Mouse (Mus musculus): ENCODE measurements around the gene Pank4. TPM values are rescaled to one million over a fixed set of nuclear protein-coding genes. Genes with fewer than 3 reads are reported as not detected.
A peak's percentile ranks its signal among the peaks of the same experiment; 100 is the strongest.

Pank4 gene
- polyA plus RNA-seq, 1 experiment, result 21.0 TPM

- TF ChIP-seq SRF (IDR thresholded peaks at IDR 0.05; ENCODE audit: control insufficient read depth, insufficient read length, low read depth) (no peak), REST (IDR thresholded peaks at IDR 0.05; ENCODE audit: insufficient read depth, insufficient read length) (no peak), E2F4 (IDR thresholded peaks at IDR 0.05; ENCODE audit: insufficient read depth) (no peak), TCF3 (IDR thresholded peaks at IDR 0.05; ENCODE audit: insufficient read length, low read depth) (no peak), MYOD1 (IDR thresholded peaks at IDR 0.05; ENCODE audit: control insufficient read depth in 1 of 3, insufficient read length in 2 of 3, low read depth in 2 of 3) (no peak), MAX (IDR thresholded peaks at IDR 0.05; ENCODE audit: low read depth) (no peak), CEBPB (IDR thresholded peaks at IDR 0.05; ENCODE audit: insufficient read depth, poor library complexity, severe bottlenecking) (no peak), POLR2A (IDR thresholded peaks at IDR 0.05; ENCODE audit: insufficient read length, low read depth) (no peak), POLR2AphosphoS2 (IDR thresholded peaks at IDR 0.05; ENCODE audit: insufficient read length, low read depth) (no peak), TCF12 (IDR thresholded peaks at IDR 0.05; ENCODE audit: insufficient read depth, poor library complexity, severe bottlenecking) (no peak), MYOG (IDR thresholded peaks at IDR 0.05; ENCODE audit: control insufficient read depth in 1 of 3, insufficient read depth in 1 of 3, insufficient read length in 2 of 3, low read depth in 2 of 3) (no peak), USF1 (IDR thresholded peaks at IDR 0.05; ENCODE audit: low read depth) (no peak)
- Histone ChIP-seq H3K27me3 (ENCODE audit: control insufficient read depth, insufficient read depth, insufficient read length) (peaks cover 41% of the 10 kb centered on the region), H3K79me2 (ENCODE audit: control insufficient read depth, insufficient read depth) (no peaks in the 10 kb centered on the region), H3K36me3 (ENCODE audit: control insufficient read depth, insufficient read depth) (no peaks in the 10 kb centered on the region), H3K4me3 (no peak overlapping the region), H3ac (ENCODE audit: control insufficient read depth, insufficient read length) (no peak overlapping the region), H3K4me2 (ENCODE audit: low read depth) (no peak overlapping the region)
Measured at GRCm38 (mm10) chr4:154937746-154938145, 26.2 kb upstream of the Pank4 start.

GRCm38 (mm10) chr4:154940156-154940555, 23.8 kb upstream of the Pank4 start:
- Histone ChIP-seq H3K79me2 (ENCODE audit: control insufficient read depth, insufficient read depth) (no peaks in the 10 kb centered on the region), H3K4me2 (ENCODE audit: low read depth) (no peak overlapping the region), H3K4me3 (no peak overlapping the region), H3K36me3 (ENCODE audit: control insufficient read depth, insufficient read depth) (no peaks in the 10 kb centered on the region), H3ac (ENCODE audit: control insufficient read depth, insufficient read length) (no peak overlapping the region), H3K27me3 (ENCODE audit: control insufficient read depth, insufficient read depth, insufficient read length) (peaks cover 26% of the 10 kb centered on the region)
- no peak for TF ChIP-seq CEBPB (IDR thresholded peaks at IDR 0.05; ENCODE audit: insufficient read depth, poor library complexity, severe bottlenecking)
- TF ChIP-seq SRF (IDR thresholded peaks at IDR 0.05; ENCODE audit: control insufficient read depth, insufficient read length, low read depth), result no peak
- TF ChIP-seq TCF12 (IDR thresholded peaks at IDR 0.05; ENCODE audit: insufficient read depth, poor library complexity, severe bottlenecking), result no peak
- no peak for TF ChIP-seq POLR2AphosphoS2 (IDR thresholded peaks at IDR 0.05; ENCODE audit: insufficient read length, low read depth)
- no peak for TF ChIP-seq TCF3 (IDR thresholded peaks at IDR 0.05; ENCODE audit: insufficient read length, low read depth)

GRCm38 (mm10) chr4:154941831-154942230, 22.1 kb upstream of the Pank4 start:
- TF ChIP-seq SRF (IDR thresholded peaks at IDR 0.05; ENCODE audit: control insufficient read depth, insufficient read length, low read depth) (no peak), MYOD1 (IDR thresholded peaks at IDR 0.05; ENCODE audit: control insufficient read depth in 1 of 3, insufficient read length in 2 of 3, low read depth in 2 of 3) (no peak), REST (IDR thresholded peaks at IDR 0.05; ENCODE audit: insufficient read depth, insufficient read length) (no peak), POLR2AphosphoS2 (IDR thresholded peaks at IDR 0.05; ENCODE audit: insufficient read length, low read depth) (no peak), TCF3 (IDR thresholded peaks at IDR 0.05; ENCODE audit: insufficient read length, low read depth) (no peak), USF1 (IDR thresholded peaks at IDR 0.05; ENCODE audit: low read depth) (no peak), POLR2A (IDR thresholded peaks at IDR 0.05; ENCODE audit: insufficient read length, low read depth) (no peak), TCF12 (IDR thresholded peaks at IDR 0.05; ENCODE audit: insufficient read depth, poor library complexity, severe bottlenecking) (no peak), MYOG (IDR thresholded peaks at IDR 0.05; ENCODE audit: control insufficient read depth in 1 of 3, insufficient read depth in 1 of 3, insufficient read length in 2 of 3, low read depth in 2 of 3) (no peak), CEBPB (IDR thresholded peaks at IDR 0.05; ENCODE audit: insufficient read depth, poor library complexity, severe bottlenecking) (no peak), MAX (IDR thresholded peaks at IDR 0.05; ENCODE audit: low read depth) (no peak), E2F4 (IDR thresholded peaks at IDR 0.05; ENCODE audit: insufficient read depth) (no peak)
- Histone ChIP-seq H3K36me3 (ENCODE audit: control insufficient read depth, insufficient read depth) (no peaks in the 10 kb centered on the region), H3K79me2 (ENCODE audit: control insufficient read depth, insufficient read depth) (no peaks in the 10 kb centered on the region), H3ac (ENCODE audit: control insufficient read depth, insufficient read length) (no peak overlapping the region), H3K4me3 (no peak overlapping the region), H3K4me2 (ENCODE audit: low read depth) (peak overlapping the region; percentile 27), H3K27me3 (ENCODE audit: control insufficient read depth, insufficient read depth, insufficient read length) (peaks cover 20% of the 10 kb centered on the region)

- TF ChIP-seq MAX (IDR thresholded peaks at IDR 0.05; ENCODE audit: low read depth) (no peak), E2F4 (IDR thresholded peaks at IDR 0.05; ENCODE audit: insufficient read depth) (no peak), TCF12 (IDR thresholded peaks at IDR 0.05; ENCODE audit: insufficient read depth, poor library complexity, severe bottlenecking) (no peak), USF1 (IDR thresholded peaks at IDR 0.05; ENCODE audit: low read depth) (no peak), POLR2AphosphoS2 (IDR thresholded peaks at IDR 0.05; ENCODE audit: insufficient read length, low read depth) (no peak), MYOG (IDR thresholded peaks at IDR 0.05; ENCODE audit: control insufficient read depth in 1 of 3, insufficient read depth in 1 of 3, insufficient read length in 2 of 3, low read depth in 2 of 3) (no peak), SRF (IDR thresholded peaks at IDR 0.05; ENCODE audit: control insufficient read depth, insufficient read length, low read depth) (no peak), POLR2A (IDR thresholded peaks at IDR 0.05; ENCODE audit: insufficient read length, low read depth) (no peak), CEBPB (IDR thresholded peaks at IDR 0.05; ENCODE audit: insufficient read depth, poor library complexity, severe bottlenecking) (no peak), REST (IDR thresholded peaks at IDR 0.05; ENCODE audit: insufficient read depth, insufficient read length) (no peak), MYOD1 (IDR thresholded peaks at IDR 0.05; ENCODE audit: control insufficient read depth in 1 of 3, insufficient read length in 2 of 3, low read depth in 2 of 3) (no peak), TCF3 (IDR thresholded peaks at IDR 0.05; ENCODE audit: insufficient read length, low read depth) (no peak)
- Histone ChIP-seq H3K27me3 (ENCODE audit: control insufficient read depth, insufficient read depth, insufficient read length) (peaks cover 18% of the 10 kb centered on the region), H3K4me3 (no peak overlapping the region), H3ac (ENCODE audit: control insufficient read depth, insufficient read length) (no peak overlapping the region), H3K79me2 (ENCODE audit: control insufficient read depth, insufficient read depth) (no peaks in the 10 kb centered on the region), H3K36me3 (ENCODE audit: control insufficient read depth, insufficient read depth) (no peaks in the 10 kb centered on the region), H3K4me2 (ENCODE audit: low read depth) (no peak overlapping the region)
Measured at GRCm38 (mm10) chr4:154942632-154943322, 21.1 kb upstream of the Pank4 start.
